Mouse (Mus musculus) heart, embryonic 12.5 days (tissue): ENCODE data around the gene Ptpn4. TPM values are rescaled to one million over a fixed set of nuclear protein-coding genes. Genes with fewer than 3 reads are reported as not detected.

ENCODE experiments used
- ATAC-seq: fragments of 200-750 bp; cut with Nextera tagmentation; 2 replicates; pipeline ENCODE4 v1.8.0; 2017; ENCODE audit warnings: moderate TSS enrichment, moderate library complexity; ENCODE audit not compliant: insufficient number of reproducible peaks, low FRiP score
- H3K27ac ChIP-seq: fragments of 300-500 bp; sonication (generic); 2 replicates; pipeline ENCODE4 v1.5.1; 2016; ENCODE audit warnings: mild to moderate bottlenecking, moderate library complexity; ENCODE audit not compliant: poor library complexity, severe bottlenecking
- H3K27me3 ChIP-seq: fragments of 300-500 bp; sonication (generic); replicated peaks from 2 replicates; pipeline ENCODE4 v1.6.1; 2016; ENCODE audit warnings: mild to moderate bottlenecking, moderate library complexity
- H3K36me3 ChIP-seq: fragments of 300-500 bp; sonication (generic); 2 replicates; pipeline ENCODE4 v1.6.1; 2016; ENCODE audit warnings: mild to moderate bottlenecking, moderate library complexity
- H3K4me1 ChIP-seq: fragments of 300-500 bp; sonication (generic); replicated peaks from 2 replicates; pipeline ENCODE4 v1.6.1; 2016; ENCODE audit warnings: mild to moderate bottlenecking
- H3K4me2 ChIP-seq: fragments of 300-500 bp; sonication (generic); 2 replicates; pipeline ENCODE4 v1.6.1; 2016; ENCODE audit warnings: mild to moderate bottlenecking, moderate library complexity
- H3K4me3 ChIP-seq: fragments of 300-500 bp; sonication (generic); 2 replicates; pipeline ENCODE4 v1.5.1; 2016; ENCODE audit warnings: mild to moderate bottlenecking
- H3K9ac ChIP-seq: fragments of 300-500 bp; sonication (generic); 2 replicates; pipeline ENCODE4 v1.6.1; 2016; ENCODE audit warnings: mild to moderate bottlenecking, moderate library complexity
- H3K9me3 ChIP-seq: fragments of 300-500 bp; sonication (generic); replicated peaks from 2 replicates; pipeline ENCODE4 v1.6.1; 2016; ENCODE audit warnings: mild to moderate bottlenecking, moderate library complexity
- WGBS: fragments of 180-500 bp; shearing (Covaris S2); methylation state at CpG from one replicate; pipeline ENCODE4 v1.1.7; 2016; 5-methylcytosine and 5-hydroxymethylcytosine counted together
- polyA plus RNA-seq: library from polyadenylated mRNA; unstranded; fragments of >200 nt; fragmentation: Nextera tagmentation; extraction: Ambion mirVana; gene quantifications from 2 replicates; pipeline ENCODE4 v1.2.1, GENCODE M21; 2016

Gene Ptpn4
- 6.4 and 7.5 TPM in 2 replicates for polyA plus RNA-seq

GRCm38 (mm10) chr1:119837035-119837751 lies at the start of gene Ptpn4:
TSS of gene Ptpn4 (minus strand) at chr1:119837613.
- no peaks in the 10 kb centered on the region for H3K27me3 ChIP-seq
- peak within 1 kb of the TSS; percentile 92 for H3K9ac ChIP-seq
- 0% methylated on average over 78 of the region's 79 CpGs for WGBS
- no peaks in the 10 kb centered on the region for H3K36me3 ChIP-seq
- H3K27ac ChIP-seq = peak within 1 kb of the TSS; percentile 80
- peak; percentile 100 for ATAC-seq
- no peaks in the 10 kb centered on the region for H3K9me3 ChIP-seq
- peaks cover 6% of the 10 kb centered on the region for H3K4me1 ChIP-seq
- peak within 1 kb of the TSS; percentile 74 for H3K4me2 ChIP-seq
- H3K4me3 ChIP-seq = peak within 1 kb of the TSS; percentile 78

GRCm38 (mm10) chr1:119886320-119886719 lies 48.9 kb upstream of the Ptpn4 start:
- H3K27me3 ChIP-seq = no peaks in the 10 kb centered on the region
- no peak overlapping the region for H3K27ac ChIP-seq
- H3K9ac ChIP-seq = no peak overlapping the region
- ATAC-seq = no peak
- no peaks in the 10 kb centered on the region for H3K36me3 ChIP-seq
- H3K4me2 ChIP-seq = no peak overlapping the region
- H3K4me3 ChIP-seq = no peak overlapping the region
- no peaks in the 10 kb centered on the region for H3K9me3 ChIP-seq
- 37% methylated on average over 7 of the region's 7 CpGs for WGBS
- peaks cover 6% of the 10 kb centered on the region; the same call in 1 of the 2 replicates for H3K4me1 ChIP-seq

- Histone ChIP-seq H3K27me3 (no peaks in the 10 kb centered on the region), H3K27ac (no peak overlapping the region), H3K36me3 (no peaks in the 10 kb centered on the region), H3K9me3 (no peaks in the 10 kb centered on the region), H3K4me1 (peaks cover 6% of the 10 kb centered on the region; the same call in 1 of the 2 replicates), H3K9ac (no peak overlapping the region), H3K4me3 (no peak overlapping the region), H3K4me2 (no peak overlapping the region)
- 89% methylated on average over 3 of the region's 3 CpGs for WGBS
- no peak for ATAC-seq
Measured at GRCm38 (mm10) chr1:119884272-119884671, 46.9 kb upstream of the Ptpn4 start.

GRCm38 (mm10) chr1:119878909-119879308 lies 41.5 kb upstream of the Ptpn4 start:
- H3K4me2 ChIP-seq = no peak overlapping the region
- H3K9me3 ChIP-seq = no peaks in the 10 kb centered on the region
- ATAC-seq = no peak
- WGBS = 85% methylated on average over 7 of the region's 7 CpGs
- no peaks in the 10 kb centered on the region for H3K27me3 ChIP-seq
- H3K9ac ChIP-seq = no peak overlapping the region
- no peaks in the 10 kb centered on the region for H3K36me3 ChIP-seq
- H3K4me1 ChIP-seq = no peaks in the 10 kb centered on the region
- H3K4me3 ChIP-seq = no peak overlapping the region
- no peak overlapping the region for H3K27ac ChIP-seq

- H3K4me3 ChIP-seq = no peak overlapping the region
- H3K4me1 ChIP-seq = no peaks in the 10 kb centered on the region
- no peaks in the 10 kb centered on the region for H3K9me3 ChIP-seq
- no peaks in the 10 kb centered on the region for H3K27me3 ChIP-seq
- no peaks in the 10 kb centered on the region for H3K36me3 ChIP-seq
- H3K27ac ChIP-seq = no peak overlapping the region
- H3K4me2 ChIP-seq = no peak overlapping the region
- H3K9ac ChIP-seq = no peak overlapping the region
- WGBS = 87% methylated on average over 4 of the region's 4 CpGs
- ATAC-seq = no peak
Measured at GRCm38 (mm10) chr1:119877469-119877868, 40.1 kb upstream of the Ptpn4 start.

GRCm38 (mm10) chr1:119868395-119869161 lies 31.2 kb upstream of the Ptpn4 start:
- H3K9me3 ChIP-seq = no peaks in the 10 kb centered on the region
- no peak for ATAC-seq
- H3K27ac ChIP-seq = no peak overlapping the region
- H3K4me2 ChIP-seq = no peak overlapping the region
- no peak overlapping the region for H3K4me3 ChIP-seq
- H3K4me1 ChIP-seq = no peaks in the 10 kb centered on the region
- no peak overlapping the region for H3K9ac ChIP-seq
- 70% methylated on average over 13 of the region's 13 CpGs for WGBS
- H3K36me3 ChIP-seq = no peaks in the 10 kb centered on the region
- no peaks in the 10 kb centered on the region for H3K27me3 ChIP-seq

GRCm38 (mm10) chr1:119867300-119867699 lies 29.9 kb upstream of the Ptpn4 start:
- no peaks in the 10 kb centered on the region for H3K27me3 ChIP-seq
- no peak overlapping the region for H3K4me2 ChIP-seq
- no peak for ATAC-seq
- H3K4me1 ChIP-seq = no peaks in the 10 kb centered on the region
- no peak overlapping the region for H3K27ac ChIP-seq
- no peaks in the 10 kb centered on the region for H3K36me3 ChIP-seq
- no peak overlapping the region for H3K9ac ChIP-seq
- no peak overlapping the region for H3K4me3 ChIP-seq
- H3K9me3 ChIP-seq = no peaks in the 10 kb centered on the region
- 55% methylated on average over 2 of the region's 2 CpGs for WGBS

GRCm38 (mm10) chr1:119865311-119865710 lies 27.9 kb upstream of the Ptpn4 start:
- H3K9ac ChIP-seq = no peak overlapping the region
- no peaks in the 10 kb centered on the region for H3K36me3 ChIP-seq
- H3K9me3 ChIP-seq = no peaks in the 10 kb centered on the region
- no peak overlapping the region for H3K4me3 ChIP-seq
- WGBS = 76% methylated on average over 6 of the region's 6 CpGs
- H3K27ac ChIP-seq = no peak overlapping the region
- H3K4me2 ChIP-seq = no peak overlapping the region
- no peak for ATAC-seq
- H3K27me3 ChIP-seq = no peaks in the 10 kb centered on the region
- no peaks in the 10 kb centered on the region for H3K4me1 ChIP-seq

- 75% methylated on average over 7 of the region's 7 CpGs for WGBS
Measured at GRCm38 (mm10) chr1:119863507-119864296, 26.3 kb upstream of the Ptpn4 start.

GRCm38 (mm10) chr1:119859566-119859965 lies 22.2 kb upstream of the Ptpn4 start:
- 65% methylated on average over 5 of the region's 5 CpGs for WGBS
- Histone ChIP-seq H3K27me3 (no peaks in the 10 kb centered on the region), H3K9me3 (no peaks in the 10 kb centered on the region; the same call in 1 of the 2 replicates), H3K4me3 (no peak overlapping the region), H3K27ac (no peak overlapping the region), H3K4me2 (no peak overlapping the region), H3K4me1 (no peaks in the 10 kb centered on the region), H3K9ac (no peak overlapping the region), H3K36me3 (no peaks in the 10 kb centered on the region)
- no peak for ATAC-seq

More at GRCm38 (mm10) chr1:119863507-119864296, 26.3 kb upstream of the Ptpn4 start:
- H3K27me3 ChIP-seq = no peaks in the 10 kb centered on the region
- H3K4me2 ChIP-seq = no peak overlapping the region
- H3K9me3 ChIP-seq = no peaks in the 10 kb centered on the region
- H3K27ac ChIP-seq = no peak overlapping the region
- no peak overlapping the region for H3K4me3 ChIP-seq
- no peak for ATAC-seq
- no peaks in the 10 kb centered on the region for H3K4me1 ChIP-seq
- H3K36me3 ChIP-seq = no peaks in the 10 kb centered on the region
- no peak overlapping the region for H3K9ac ChIP-seq

- 77% methylated on average over 5 of the region's 5 CpGs for WGBS
- Histone ChIP-seq H3K9ac (no peak overlapping the region), H3K9me3 (peaks cover 7% of the 10 kb centered on the region; the same call in 1 of the 2 replicates), H3K4me1 (no peaks in the 10 kb centered on the region), H3K4me2 (no peak overlapping the region), H3K27ac (no peak overlapping the region), H3K36me3 (no peaks in the 10 kb centered on the region), H3K4me3 (no peak overlapping the region), H3K27me3 (no peaks in the 10 kb centered on the region)
- no peak for ATAC-seq
Measured at GRCm38 (mm10) chr1:119852980-119853379, 15.6 kb upstream of the Ptpn4 start.
